In genomic region chr1:143916587-143916986, GRCm38 (mm10) we compare ENCODE assay signal across 8 mouse cellular contexts.
A peak's percentile ranks its signal among the peaks of the same experiment; 100 is the strongest.
DNase-seq lines count a peak whose midpoint lies in the region; ATAC-seq lines count a peak whose summit lies in the region.

No protein-coding gene starts in this region.

- peaks cover 3% of the 10 kb centered on the region for H3K27me3 ChIP-seq in midbrain, embryonic 11.5 days (ENCODE audit: control insufficient read depth, insufficient read depth, low read length)
- no peaks in the 10 kb centered on the region for H3K27me3 ChIP-seq in midbrain, embryonic 16.5 days (ENCODE audit: control insufficient read depth, insufficient read depth, low read depth, low read length)
- no peaks in the 10 kb centered on the region for H3K27me3 ChIP-seq in kidney, embryonic 16.5 days (ENCODE audit: insufficient read depth, low read length)
- H3K27me3 ChIP-seq in megakaryocyte, embryonic 14.5 days (replicated peaks), result no peaks in the 10 kb centered on the region
- H3K27me3 ChIP-seq in hindbrain, embryonic 14.5 days (ENCODE audit: control insufficient read depth, insufficient read depth, low read length), result no peaks in the 10 kb centered on the region

- peak; percentile 14 for DNase-seq in midbrain, embryonic 11.5 days (ENCODE audit: low spot score, missing footprints)
- DNase-seq in thymus, postnatal 36 days, result peak; percentile 60 to 61
- DNase-seq in hindbrain, embryonic 14.5 days (ENCODE audit: low spot score), result no peak
- no peak for DNase-seq in cerebellum, postnatal 25 days
- DNase-seq in ovary, postnatal 14 days (ENCODE audit: low spot score), result no peak

- H3K9ac ChIP-seq in midbrain, embryonic 11.5 days (ENCODE audit: low read length), result no peak overlapping the region
- no peak overlapping the region for H3K9ac ChIP-seq in midbrain, embryonic 16.5 days (ENCODE audit: low read depth, low read length)
- no peak overlapping the region for H3K9ac ChIP-seq in kidney, embryonic 16.5 days (replicated peaks; ENCODE audit: low read length)
- no peak overlapping the region for H3K9ac ChIP-seq in hindbrain, embryonic 14.5 days

- H3K4me2 ChIP-seq in midbrain, embryonic 11.5 days, result no peak overlapping the region
- H3K4me2 ChIP-seq in midbrain, embryonic 16.5 days (ENCODE audit: low read length), result no peak overlapping the region
- no peak overlapping the region for H3K4me2 ChIP-seq in kidney, embryonic 16.5 days (replicated peaks; ENCODE audit: low read depth, low read length)
- H3K4me2 ChIP-seq in hindbrain, embryonic 14.5 days (replicated peaks), result no peak overlapping the region

- ATAC-seq in midbrain, embryonic 11.5 days (ENCODE audit: low FRiP score), result no peak
- no peak for ATAC-seq in midbrain, embryonic 16.5 days
- 0 out of 2 replicates have a peak, but pooled peaks have one; percentile 51 for ATAC-seq in kidney, embryonic 16.5 days (ENCODE audit: low FRiP score, low TSS enrichment)
- ATAC-seq in hindbrain, embryonic 14.5 days (ENCODE audit: low FRiP score), result no peak

- H3K4me3 ChIP-seq in midbrain, embryonic 11.5 days (ENCODE audit: low read depth, low read length), result no peak overlapping the region
- H3K4me3 ChIP-seq in midbrain, embryonic 16.5 days (ENCODE audit: low read depth, low read length), result no peak overlapping the region
- no peak overlapping the region for H3K4me3 ChIP-seq in kidney, embryonic 16.5 days (ENCODE audit: low read length)
- peak overlapping the region; percentile 83 for H3K4me3 ChIP-seq in megakaryocyte, embryonic 14.5 days (replicated peaks)
- H3K4me3 ChIP-seq in hindbrain, embryonic 14.5 days (replicated peaks; ENCODE audit: low read length), result no peak overlapping the region

- no peaks in the 10 kb centered on the region for H3K36me3 ChIP-seq in midbrain, embryonic 11.5 days (ENCODE audit: control insufficient read depth, insufficient read depth, low read length)
- H3K36me3 ChIP-seq in midbrain, embryonic 16.5 days (ENCODE audit: control insufficient read depth, insufficient read depth, low read length), result no peaks in the 10 kb centered on the region
- H3K36me3 ChIP-seq in kidney, embryonic 16.5 days (ENCODE audit: insufficient read depth, low read length), result no peaks in the 10 kb centered on the region
- no peaks in the 10 kb centered on the region for H3K36me3 ChIP-seq in megakaryocyte, embryonic 14.5 days (replicated peaks; ENCODE audit: low read length)
- no peaks in the 10 kb centered on the region for H3K36me3 ChIP-seq in hindbrain, embryonic 14.5 days (replicated peaks; ENCODE audit: control insufficient read depth, insufficient read depth)

- H3K4me1 ChIP-seq in midbrain, embryonic 11.5 days (ENCODE audit: control insufficient read depth, insufficient read depth, low read length), result peaks cover 5% of the 10 kb centered on the region
- peaks cover 4% of the 10 kb centered on the region; the same call in 1 of the 2 replicates for H3K4me1 ChIP-seq in midbrain, embryonic 16.5 days (ENCODE audit: control insufficient read depth, insufficient read depth, low read length)
- H3K4me1 ChIP-seq in kidney, embryonic 16.5 days (ENCODE audit: insufficient read depth, low read length), result no peaks in the 10 kb centered on the region; the same call in 1 of the 2 replicates
- H3K4me1 ChIP-seq in megakaryocyte, embryonic 14.5 days, result peaks cover 18% of the 10 kb centered on the region
- H3K4me1 ChIP-seq in hindbrain, embryonic 14.5 days (replicated peaks; ENCODE audit: control insufficient read depth, insufficient read depth, low read length), result peaks cover 14% of the 10 kb centered on the region; the same call in 1 of the 2 replicates

- 89% methylated on average over 9 of the region's 9 CpGs for WGBS in midbrain, embryonic 11.5 days
- WGBS in midbrain, embryonic 16.5 days, result 92% methylated on average over 9 of the region's 9 CpGs
- 54% methylated on average over 9 of the region's 9 CpGs for WGBS in kidney, embryonic 16.5 days
- WGBS in hindbrain, embryonic 14.5 days, result 86% methylated on average over 9 of the region's 9 CpGs

- H3K9me3 ChIP-seq in midbrain, embryonic 11.5 days (ENCODE audit: control insufficient read depth, low read length), result no peaks in the 10 kb centered on the region
- no peaks in the 10 kb centered on the region for H3K9me3 ChIP-seq in midbrain, embryonic 16.5 days (replicated peaks; ENCODE audit: control insufficient read depth, low read length, poor library complexity, severe bottlenecking)
- H3K9me3 ChIP-seq in kidney, embryonic 16.5 days (ENCODE audit: low read length), result no peaks in the 10 kb centered on the region
- no peaks in the 10 kb centered on the region for H3K9me3 ChIP-seq in megakaryocyte, embryonic 14.5 days
- H3K9me3 ChIP-seq in hindbrain, embryonic 14.5 days (ENCODE audit: control insufficient read depth, low read length), result no peaks in the 10 kb centered on the region

- no peak overlapping the region for H3K27ac ChIP-seq in midbrain, embryonic 11.5 days (ENCODE audit: low read depth, low read length)
- H3K27ac ChIP-seq in midbrain, embryonic 16.5 days (ENCODE audit: low read length), result no peak overlapping the region
- peak overlapping the region; percentile 23; the same call in 1 of the 2 replicates for H3K27ac ChIP-seq in kidney, embryonic 16.5 days (ENCODE audit: low read length)
- no peak overlapping the region for H3K27ac ChIP-seq in hindbrain, embryonic 14.5 days

Comparison
In these comparisons a context has a peak if more than half of its experiments do, and no peak if none do; other contexts are left out.
1. DNase-seq: peak in midbrain, embryonic 11.5 days (single experiment) and thymus, postnatal 36 days (2 of 2); none in hindbrain, embryonic 14.5 days (single experiment), cerebellum, postnatal 25 days (0 of 2) and ovary, postnatal 14 days (single experiment).